ENCODE assay signal across 12 mouse cellular contexts in genomic region chr8:111419171-111419570, GRCm38 (mm10). TPM values are rescaled to one million over a fixed set of nuclear protein-coding genes. Genes with fewer than 3 reads are reported as not detected.
"Had no signal": no experiment of that assay in that cellular context is flagged by ENCODE, and none has a peak within 500 bp of the region (broad histone marks: within the 10 kb centered on the region; RNA-seq: fewer than 3 reads in every experiment).

No protein-coding gene starts in this region.

- ATAC-seq: liver, postnatal 0 days; midbrain, embryonic 13.5 days; midbrain, embryonic 15.5 days had no signal

- H3K36me3 ChIP-seq: liver, embryonic 15.5 days; midbrain, embryonic 13.5 days; midbrain, embryonic 15.5 days; neural tube, embryonic 12.5 days had no signal

- H3K4me1 ChIP-seq: liver, embryonic 15.5 days; midbrain, embryonic 13.5 days; midbrain, embryonic 15.5 days; neural tube, embryonic 12.5 days had no signal

- H3K4me2 ChIP-seq: liver, embryonic 15.5 days; midbrain, embryonic 11.5 days; midbrain, embryonic 13.5 days; midbrain, embryonic 15.5 days; neural tube, embryonic 12.5 days had no signal

- H3K27ac ChIP-seq: liver, embryonic 15.5 days; macrophage; midbrain, embryonic 13.5 days; midbrain, embryonic 15.5 days; neural tube, embryonic 12.5 days had no signal

- DNase-seq: right cerebral cortex, postnatal 14 days; thymus, adult 18-20 months had no signal

- H3K9ac ChIP-seq: liver, embryonic 15.5 days; liver, postnatal 0 days; midbrain, embryonic 13.5 days; midbrain, embryonic 15.5 days; neural tube, embryonic 12.5 days had no signal

- H3K4me3 ChIP-seq: liver, embryonic 15.5 days; midbrain, embryonic 13.5 days; midbrain, embryonic 15.5 days; neural tube, embryonic 12.5 days had no signal

- H3K27me3 ChIP-seq: midbrain, embryonic 13.5 days; midbrain, embryonic 15.5 days; neural tube, embryonic 12.5 days had no signal

- H3K9me3 ChIP-seq: liver, embryonic 15.5 days; midbrain, embryonic 13.5 days; midbrain, embryonic 15.5 days; neural tube, embryonic 12.5 days had no signal

RNA-seq across cellular contexts. Expression of gene Fa2h, which starts 25.5 kb away (rescaled TPM):
- total RNA-seq: megakaryocyte progenitor cell, adult 5-6 weeks; monocyte, adult 5-6 weeks; neutrophil, adult 5-6 weeks had no signal
- polyA plus RNA-seq: liver, embryonic 15.5 days; macrophage; midbrain, embryonic 11.5 days; neural tube, embryonic 12.5 days had no signal
